Comparison of ENCODE assay signal across 8 mouse cellular contexts in the genomic region with DNA sequence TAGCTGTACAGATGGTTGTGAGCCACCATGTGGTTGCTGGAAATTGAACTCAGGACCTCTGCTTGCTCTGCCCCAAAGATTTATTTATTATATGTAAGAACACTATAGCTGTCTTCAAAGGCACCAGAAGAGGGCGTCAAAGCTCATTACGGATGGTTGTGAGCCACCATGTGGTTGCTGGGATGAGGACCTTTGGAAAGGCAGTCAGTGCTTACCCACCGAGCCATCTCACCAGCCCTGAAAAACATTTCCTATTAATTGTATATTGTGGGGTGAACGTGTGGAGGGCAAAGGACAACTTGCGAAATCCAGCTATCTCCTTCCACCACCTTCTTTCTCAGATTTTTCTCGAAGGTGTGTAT. TPM values are rescaled to one million over a fixed set of nuclear protein-coding genes. Genes with fewer than 3 reads are reported as not detected.
DNase-seq lines count a peak whose midpoint lies in the region; ATAC-seq lines count a peak whose summit lies in the region.

No protein-coding gene starts in this region.

- H3K4me3 ChIP-seq in hindbrain, embryonic 10.5 days: peak overlapping the region; percentile 52
- peak overlapping the region; percentile 51 for H3K4me3 ChIP-seq in liver, embryonic 11.5 days (ENCODE audit: low read depth, low read length)

- no peaks in the 10 kb centered on the region for H3K36me3 ChIP-seq in hindbrain, embryonic 10.5 days
- H3K36me3 ChIP-seq in liver, embryonic 11.5 days (ENCODE audit: control insufficient read depth, insufficient read depth, low read length): no peaks in the 10 kb centered on the region

- peak overlapping the region; percentile 66 for H3K9ac ChIP-seq in liver, embryonic 11.5 days (ENCODE audit: low read depth, low read length)

- H3K4me1 ChIP-seq in hindbrain, embryonic 10.5 days (replicated peaks): peaks cover 18% of the 10 kb centered on the region
- H3K4me1 ChIP-seq in liver, embryonic 11.5 days (replicated peaks; ENCODE audit: control insufficient read depth, insufficient read depth, low read length): peaks cover 16% of the 10 kb centered on the region

- peak overlapping the region; percentile 60; the same call in 1 of the 2 replicates for H3K27ac ChIP-seq in hindbrain, embryonic 10.5 days
- peak overlapping the region; percentile 86 for H3K27ac ChIP-seq in liver, embryonic 11.5 days (ENCODE audit: low read depth, low read length)

- no peak for ATAC-seq in liver, embryonic 11.5 days (replicated peaks; ENCODE audit: low FRiP score)

- H3K9me3 ChIP-seq in hindbrain, embryonic 10.5 days: no peaks in the 10 kb centered on the region
- H3K9me3 ChIP-seq in liver, embryonic 11.5 days (ENCODE audit: control insufficient read depth, low read length): no peaks in the 10 kb centered on the region

- DNase-seq in cerebellum, adult 11-12 months: peak; percentile 21
- DNase-seq in cerebellum, adult 8-10 months: no peak
- peak; percentile 85 for DNase-seq in A20 (ENCODE audit: low read depth, low spot score)
- DNase-seq in cerebellum, postnatal 10 days: peak; percentile 41 to 56
- peak; percentile 41 for DNase-seq in hindbrain, embryonic 10.5 days (ENCODE audit: low spot score)
- DNase-seq in liver, embryonic 11.5 days (ENCODE audit: low spot score): no peak
- DNase-seq in retina, embryonic 14.5 days (ENCODE audit: low spot score): peak; percentile 72
- no peak for DNase-seq in thymus, adult 18-20 months

- no peaks in the 10 kb centered on the region for H3K27me3 ChIP-seq in hindbrain, embryonic 10.5 days (ENCODE audit: insufficient read depth, poor library complexity, severe bottlenecking)
- H3K27me3 ChIP-seq in liver, embryonic 11.5 days (replicated peaks; ENCODE audit: control insufficient read depth, insufficient read depth, low read length): no peaks in the 10 kb centered on the region

- WGBS in hindbrain, embryonic 10.5 days: 5% methylated on average over 6 of the region's 6 CpGs
- WGBS in liver, embryonic 11.5 days: 7% methylated on average over 6 of the region's 6 CpGs

- H3K4me2 ChIP-seq in liver, embryonic 11.5 days: peak overlapping the region; percentile 99

RNA-seq across cellular contexts. Expression of gene Hnf1a, which starts 8.0 kb away (rescaled TPM):
- 0.05 TPM in 1 of 2 replicates, not detected in the other for polyA plus RNA-seq in hindbrain, embryonic 10.5 days (2016; fragmentation: Nextera tagmentation; extraction: Ambion mirVana)
- polyA plus RNA-seq in liver, embryonic 11.5 days (2014; fragmentation: Nextera tagmentation; extraction: Ambion mirVana): 2.7 and 4.1 TPM in 2 replicates

RNA-seq across cellular contexts. Expression of gene Sppl3, which starts 32.1 kb away (rescaled TPM):
- polyA plus RNA-seq in hindbrain, embryonic 10.5 days (2016; fragmentation: Nextera tagmentation; extraction: Ambion mirVana): 11.2 TPM in 2 replicates
- 14.8 and 17.6 TPM in 2 replicates for polyA plus RNA-seq in liver, embryonic 11.5 days (2014; fragmentation: Nextera tagmentation; extraction: Ambion mirVana)

RNA-seq across cellular contexts. Expression of gene 2210016L21Rik, which starts 36.9 kb away (rescaled TPM):
- polyA plus RNA-seq in hindbrain, embryonic 10.5 days (2016; fragmentation: Nextera tagmentation; extraction: Ambion mirVana): 49.0 and 49.9 TPM in 2 replicates
- polyA plus RNA-seq in liver, embryonic 11.5 days (2014; fragmentation: Nextera tagmentation; extraction: Ambion mirVana): 37.1 and 40.3 TPM in 2 replicates

RNA-seq across cellular contexts. Expression of gene Oasl1, which starts 55.8 kb away (rescaled TPM):
- not detected in 2 replicates for polyA plus RNA-seq in hindbrain, embryonic 10.5 days (2016; fragmentation: Nextera tagmentation; extraction: Ambion mirVana)
- 0.36 and 0.55 TPM in 2 replicates for polyA plus RNA-seq in liver, embryonic 11.5 days (2014; fragmentation: Nextera tagmentation; extraction: Ambion mirVana)

Comparison
In these comparisons a context has a peak if more than half of its experiments do, and no peak if none do; other contexts are left out.
1. DNase-seq: peak in cerebellum, adult 11-12 months (single experiment), A20 (single experiment), cerebellum, postnatal 10 days (2 of 2), hindbrain, embryonic 10.5 days (single experiment) and retina, embryonic 14.5 days (single experiment); none in cerebellum, adult 8-10 months (single experiment), liver, embryonic 11.5 days (single experiment) and thymus, adult 18-20 months (0 of 2).